Mouse (Mus musculus): ENCODE data around the gene Dph3. TPM values are rescaled to one million over a fixed set of nuclear protein-coding genes. Genes with fewer than 3 reads are reported as not detected.
"Not testable (repeated sequence)": the region's sequence is repeated elsewhere in the genome, so short reads cannot be mapped to it uniquely, and the experiment has no call there.

Gene Dph3
- 88.0 and 117 TPM in 2 replicates for total RNA-seq (2015)
- total RNA-seq (2017): 41.2 and 67.5 TPM in 2 replicates

DNA sequence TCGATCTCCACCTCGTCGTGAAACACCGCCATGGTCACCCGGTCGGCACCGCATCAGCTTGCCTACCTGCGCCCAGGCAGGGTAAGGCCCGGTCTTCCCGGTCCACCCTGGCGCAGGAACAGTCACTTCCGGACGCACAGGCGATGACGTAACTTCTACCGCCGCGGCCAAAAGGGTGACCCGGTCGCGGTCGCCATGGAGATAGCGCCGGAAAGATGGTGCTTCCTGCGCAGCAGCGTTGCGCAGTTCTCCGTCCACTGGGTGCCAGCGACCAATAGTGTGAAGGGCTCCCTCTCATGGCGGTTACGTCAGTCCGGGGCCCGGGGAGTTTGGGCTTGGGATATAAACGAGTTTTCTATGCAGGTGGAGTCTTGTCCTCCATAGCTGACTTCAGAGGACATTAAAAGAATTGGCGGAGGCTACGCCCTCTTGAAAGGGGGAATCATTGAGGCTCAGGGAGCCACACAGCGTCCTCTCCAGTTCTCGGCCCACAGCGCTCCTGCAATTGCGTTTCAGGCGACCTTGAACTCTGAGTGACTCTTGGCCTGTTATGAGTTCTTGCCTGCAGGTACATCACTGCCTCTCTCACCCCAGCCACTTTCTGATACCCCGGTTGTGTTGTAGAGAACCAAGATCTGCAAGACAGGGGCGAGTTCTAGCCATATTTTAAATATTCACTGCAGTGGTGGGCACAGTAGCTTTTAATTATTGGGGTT lies at the start of gene Dph3:
Gene Dph3, minus strand, starts transcription at position 244 of the 716 bp plus-strand sequence.
- peak; percentile 90 for ATAC-seq (replicated peaks; ENCODE audit: poor library complexity)

DNA sequence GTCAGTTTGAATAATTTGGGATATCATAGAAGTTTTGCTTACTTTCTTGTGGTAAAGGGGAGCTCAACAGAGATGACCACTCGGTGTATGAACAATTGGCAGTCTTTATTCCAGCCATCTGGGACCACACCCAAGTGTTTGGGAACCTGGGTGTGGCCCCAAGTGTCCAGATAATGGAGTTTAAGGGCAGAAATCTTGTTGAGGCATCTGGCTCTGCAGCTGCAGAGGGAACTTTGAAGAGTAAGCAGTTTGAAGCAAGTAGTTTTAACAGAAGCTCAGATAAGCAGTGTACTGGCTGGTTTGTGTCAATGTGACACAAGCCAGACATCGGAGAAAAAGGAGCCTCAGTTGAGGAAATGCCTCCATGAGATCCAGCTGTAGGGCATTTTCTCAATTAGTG lies 48.8 kb upstream of the Dph3 start:
- peak; percentile 51 for ATAC-seq (replicated peaks; ENCODE audit: poor library complexity)

DNA sequence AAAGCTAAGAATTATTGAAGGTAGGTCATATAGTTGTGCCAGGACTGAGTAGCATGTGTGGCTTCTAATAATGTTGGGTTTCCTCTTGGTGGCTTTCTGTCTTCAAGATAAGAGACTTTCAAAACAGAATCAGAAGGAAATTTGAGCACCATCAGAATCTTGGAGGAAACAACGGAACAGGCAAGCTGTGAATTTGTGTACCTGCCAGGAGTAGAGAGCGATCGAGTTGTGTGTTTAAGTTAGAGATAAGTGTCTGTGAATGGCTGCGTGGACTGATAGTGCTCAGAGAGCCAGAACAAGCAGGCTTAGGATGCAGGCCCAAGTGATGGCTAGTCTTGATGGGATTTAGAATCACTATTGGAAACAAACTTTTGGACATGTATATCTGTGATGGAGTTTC lies 46.3 kb upstream of the Dph3 start:
- peak; percentile 83 for ATAC-seq (replicated peaks; ENCODE audit: poor library complexity)

DNA sequence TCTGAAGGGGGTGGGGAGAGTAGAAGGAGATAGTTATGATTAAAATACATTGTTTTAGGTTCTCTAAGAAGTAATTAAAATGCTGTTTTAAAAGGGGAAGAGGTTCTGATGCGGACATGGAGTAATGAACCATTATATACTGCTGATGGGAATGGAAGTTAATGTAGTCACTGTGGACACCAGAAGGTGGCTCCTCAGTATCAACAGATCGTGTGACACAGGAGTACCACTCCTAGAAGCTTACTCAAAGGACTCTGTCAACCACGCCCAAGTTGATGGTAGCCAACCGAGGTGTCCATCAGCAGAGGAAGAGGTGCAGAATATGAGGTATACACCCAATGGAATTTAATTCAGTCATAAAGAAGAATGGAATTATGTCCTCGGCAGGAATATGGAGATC lies 42.9 kb upstream of the Dph3 start:
- ATAC-seq (replicated peaks; ENCODE audit: poor library complexity): peak; percentile 49; the same call in 1 of the 2 replicates

DNA sequence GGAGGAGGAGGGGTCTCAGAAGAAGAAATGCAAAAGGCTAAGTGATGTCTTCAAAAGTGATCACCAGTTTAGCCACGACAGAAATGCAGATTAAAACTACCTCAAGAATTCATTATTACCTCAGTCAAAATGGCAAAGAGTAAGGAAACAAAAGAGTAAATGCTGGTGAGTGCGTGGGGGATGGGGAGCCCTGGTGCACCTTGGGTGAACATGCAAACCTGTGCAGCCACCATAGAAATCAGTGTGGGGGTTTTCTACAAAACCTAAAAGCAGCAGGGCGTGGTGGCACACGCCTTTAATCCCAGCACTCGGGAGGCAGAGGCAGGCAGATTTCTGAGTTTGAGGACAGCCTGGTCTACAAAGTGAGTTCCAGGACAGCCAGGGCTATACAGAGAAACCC lies 39.7 kb upstream of the Dph3 start:
- ATAC-seq (replicated peaks; ENCODE audit: poor library complexity): not testable (repeated sequence)

DNA sequence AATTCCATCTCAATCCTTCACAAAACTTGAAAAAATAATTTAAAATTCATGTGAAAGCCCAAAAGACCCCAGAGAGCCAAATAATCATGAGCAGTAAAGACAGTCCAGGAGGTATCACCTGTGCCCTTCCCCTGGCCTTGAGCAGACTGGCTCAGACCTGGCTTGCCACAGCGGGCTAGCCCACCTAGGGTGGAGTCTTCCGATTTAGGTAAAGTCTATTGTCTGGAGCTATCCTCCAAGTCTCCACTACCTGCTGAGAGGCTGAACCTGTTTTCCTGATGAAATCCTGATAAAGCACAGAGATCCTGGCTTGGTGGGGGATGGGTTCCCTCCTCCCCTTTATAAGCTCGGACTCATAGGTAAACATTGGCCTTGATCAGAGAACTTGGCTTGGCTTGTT lies 38.7 kb upstream of the Dph3 start:
- no peak for ATAC-seq (replicated peaks; ENCODE audit: poor library complexity)

DNA sequence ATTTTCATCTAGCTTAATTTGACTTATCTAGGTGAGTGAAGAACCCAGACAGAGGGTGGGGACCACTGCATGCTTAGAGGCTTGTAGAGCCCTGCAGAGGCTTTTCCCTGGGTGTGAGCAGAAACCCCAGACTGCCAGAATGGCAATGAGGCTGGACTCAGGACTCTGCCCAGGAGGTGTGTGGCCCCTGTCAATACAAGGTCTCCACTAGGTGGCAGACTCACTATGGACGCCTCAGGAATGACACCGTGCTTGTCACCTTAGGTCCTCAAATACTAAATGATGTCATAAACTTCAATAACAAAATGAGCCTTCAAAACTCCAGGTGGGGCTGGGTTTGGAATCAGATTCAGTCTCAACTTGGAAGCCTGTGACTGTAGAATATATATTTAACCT lies 36.4 kb upstream of the Dph3 start:
- ATAC-seq (replicated peaks; ENCODE audit: poor library complexity): peak; percentile 99

DNA sequence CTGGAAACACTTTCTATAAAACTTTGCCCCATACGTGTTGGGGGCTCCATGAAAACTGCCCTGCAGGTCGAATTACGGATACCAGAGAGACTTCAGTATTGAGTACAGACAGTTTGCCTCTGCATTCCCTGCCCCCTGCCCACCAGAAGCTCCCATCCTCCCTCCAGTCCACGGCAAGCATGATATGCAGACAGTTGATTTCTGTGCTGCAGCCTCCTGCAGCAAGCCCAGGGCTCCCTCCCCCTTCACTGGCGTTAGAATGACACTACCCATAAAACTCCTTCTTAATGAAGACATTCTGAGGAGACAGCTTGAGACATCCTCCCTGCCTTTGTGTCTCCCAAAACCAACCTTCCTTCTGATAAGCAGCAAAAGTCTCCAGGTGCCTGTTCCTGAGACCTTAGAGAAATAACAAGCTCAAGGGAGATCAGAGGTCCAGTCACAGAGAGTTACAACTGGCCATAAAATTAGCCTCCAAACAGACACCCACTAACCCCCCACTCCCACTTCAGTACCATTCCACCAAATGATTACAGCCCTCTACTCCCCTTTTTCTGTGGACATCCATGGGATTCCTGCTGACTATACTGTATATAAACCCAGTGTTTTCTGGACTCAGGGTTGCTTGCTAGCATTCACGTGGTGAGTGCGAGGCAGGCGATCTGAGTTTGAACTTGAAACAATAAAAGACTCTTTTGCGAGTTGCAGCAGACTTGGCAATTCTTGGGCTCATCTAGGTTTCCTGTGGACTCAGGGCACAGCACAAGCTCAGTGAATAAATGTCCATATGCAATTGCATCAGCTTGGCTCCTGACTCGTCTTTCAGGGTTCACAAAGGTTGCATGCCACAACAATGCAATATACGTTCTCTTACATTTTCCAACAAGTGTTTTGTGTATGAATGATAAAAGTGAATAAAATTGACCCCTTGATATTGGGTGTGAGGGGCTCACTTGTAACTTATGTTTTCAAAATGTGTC lies 35.7 kb upstream of the Dph3 start:
- no peak for ATAC-seq (replicated peaks; ENCODE audit: poor library complexity)

DNA sequence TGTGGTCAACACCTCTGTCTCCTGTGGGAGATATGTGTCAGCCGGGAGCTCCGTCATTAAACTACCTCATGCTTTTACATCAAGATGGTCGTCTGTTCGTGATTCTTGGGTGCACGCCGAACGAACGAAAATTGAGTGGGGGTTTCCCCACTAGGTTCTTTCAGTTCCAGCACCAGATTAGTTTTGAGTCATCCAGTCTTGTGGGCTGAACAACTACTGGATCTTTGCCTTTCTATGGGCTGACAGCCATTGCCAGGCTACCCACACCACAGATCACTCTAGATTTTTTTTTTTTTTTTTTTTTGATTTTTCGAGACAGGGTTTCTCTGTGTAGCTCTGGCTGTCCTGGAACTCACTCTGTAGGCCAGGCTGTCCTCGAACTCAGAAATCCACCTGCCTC lies 26.6 kb upstream of the Dph3 start:
- not testable (repeated sequence) for ATAC-seq (replicated peaks; ENCODE audit: poor library complexity)

DNA sequence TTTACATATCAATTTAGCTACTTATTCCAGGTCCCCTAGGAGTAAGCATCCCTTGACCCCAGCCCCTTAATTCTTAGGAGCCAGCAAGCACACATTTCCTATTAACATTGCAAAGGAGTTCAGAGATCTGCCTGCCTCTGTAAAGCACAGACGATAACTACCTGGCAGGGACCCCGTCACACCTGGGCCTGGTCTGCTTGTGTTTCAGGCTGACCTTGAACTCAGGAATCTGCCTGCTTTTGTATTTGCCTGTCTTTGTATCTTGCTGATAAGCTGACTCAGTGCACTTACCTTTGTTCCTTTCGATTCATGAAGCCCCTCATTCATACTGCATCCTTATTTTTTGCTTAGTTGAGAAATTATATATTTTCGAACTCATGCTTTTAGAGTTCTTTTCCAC lies 21.4 kb upstream of the Dph3 start:
- ATAC-seq (replicated peaks; ENCODE audit: poor library complexity): no peak

DNA sequence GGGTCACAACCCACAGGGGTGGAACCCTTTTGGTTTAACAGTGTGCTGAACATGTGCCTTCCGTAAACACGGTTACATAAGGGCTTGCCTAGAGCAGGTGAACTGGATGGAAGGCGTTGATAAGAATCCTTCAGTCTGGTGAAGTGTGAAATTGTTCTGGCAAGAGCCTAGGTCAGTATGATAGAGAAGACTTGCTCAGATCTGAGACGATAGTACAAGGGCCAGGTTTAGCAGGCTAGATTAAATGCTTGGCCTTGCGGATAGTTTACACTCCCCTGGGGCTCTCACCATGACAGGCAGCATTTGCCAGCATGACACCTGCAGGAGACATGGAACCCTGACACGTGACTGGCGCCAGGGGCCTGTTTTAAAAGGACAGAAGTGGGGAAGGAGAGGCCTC lies 20.1 kb upstream of the Dph3 start:
- ATAC-seq (replicated peaks; ENCODE audit: poor library complexity): no peak

DNA sequence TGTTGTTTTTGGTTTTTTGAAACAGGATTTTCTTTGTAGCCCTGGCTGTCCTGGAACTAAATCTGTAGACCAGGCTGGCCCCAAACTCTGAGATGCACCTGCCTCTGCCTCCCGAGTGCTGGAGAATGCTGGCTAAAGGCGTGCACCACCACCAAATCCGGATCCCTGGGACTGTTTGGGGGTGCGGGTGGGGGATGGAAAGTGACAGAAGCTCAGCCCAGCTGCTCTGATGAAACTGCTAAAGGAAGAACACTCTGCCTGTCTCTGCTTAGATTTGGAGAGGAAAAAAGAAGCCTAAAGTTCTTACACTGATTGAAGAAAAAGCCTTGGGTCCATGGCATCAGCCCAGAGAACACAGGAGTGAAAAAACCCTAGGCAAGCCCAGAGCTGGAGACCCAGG lies 18.0 kb upstream of the Dph3 start:
- no peak for ATAC-seq (replicated peaks; ENCODE audit: poor library complexity)

DNA sequence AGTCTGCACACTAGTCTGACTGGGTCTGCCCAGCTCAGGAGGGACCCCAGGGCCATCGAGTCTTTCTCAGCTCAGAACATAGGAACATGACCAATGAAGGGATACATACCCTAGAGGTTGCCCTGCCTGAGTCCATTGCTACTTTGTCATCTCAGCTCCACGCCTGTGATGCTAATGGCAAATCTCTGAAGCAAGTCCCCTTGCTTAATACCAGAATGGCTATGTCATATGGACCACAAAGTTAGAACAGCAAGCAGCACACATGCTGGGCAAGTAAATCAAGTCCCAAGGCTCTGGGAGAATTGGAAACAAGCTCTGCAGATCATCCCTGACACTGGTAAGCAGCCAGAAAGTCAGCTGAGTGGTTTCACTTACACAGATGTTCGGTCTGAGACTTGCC lies 13.4 kb upstream of the Dph3 start:
- ATAC-seq (replicated peaks; ENCODE audit: poor library complexity): no peak

DNA sequence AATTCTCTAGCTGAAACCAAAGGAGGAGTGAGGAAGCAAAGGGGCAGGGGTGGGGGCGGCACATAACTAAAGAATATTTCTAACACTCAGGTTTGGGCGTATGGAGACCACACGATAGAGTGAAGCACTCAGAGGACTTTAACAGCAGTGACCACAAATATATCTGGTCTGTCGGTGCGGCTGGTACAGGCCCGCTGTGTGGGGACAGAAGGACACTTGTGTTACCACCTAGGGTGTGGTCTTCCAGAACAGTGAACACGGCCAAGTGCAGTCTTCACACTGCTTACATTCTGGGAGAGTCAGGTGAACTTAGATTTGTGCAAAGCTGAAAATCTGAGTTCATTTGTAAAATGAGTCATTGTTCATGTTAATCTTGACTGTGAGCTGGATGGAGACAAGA lies 12.2 kb upstream of the Dph3 start:
- no peak for ATAC-seq (replicated peaks; ENCODE audit: poor library complexity)

DNA sequence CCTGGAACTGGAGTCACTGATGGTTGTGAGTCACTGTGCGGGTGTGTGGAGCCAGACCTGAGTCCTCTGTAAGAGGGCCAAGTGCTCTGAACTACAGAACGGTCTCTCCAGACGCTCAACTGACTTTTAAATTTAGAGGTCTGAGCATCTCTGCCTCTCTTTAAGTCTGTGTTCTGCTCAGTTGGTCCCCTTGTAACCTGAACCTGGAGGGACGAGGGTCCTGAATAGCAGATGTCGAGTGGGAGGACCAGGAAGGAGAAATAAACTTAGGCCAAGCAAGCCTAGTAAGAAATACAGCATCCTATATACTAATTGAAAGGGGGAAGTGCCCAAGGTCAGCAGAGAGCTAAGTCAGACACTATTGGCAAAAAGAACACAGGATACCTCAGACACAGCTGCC lies 11.2 kb upstream of the Dph3 start:
- no peak for ATAC-seq (replicated peaks; ENCODE audit: poor library complexity)

DNA sequence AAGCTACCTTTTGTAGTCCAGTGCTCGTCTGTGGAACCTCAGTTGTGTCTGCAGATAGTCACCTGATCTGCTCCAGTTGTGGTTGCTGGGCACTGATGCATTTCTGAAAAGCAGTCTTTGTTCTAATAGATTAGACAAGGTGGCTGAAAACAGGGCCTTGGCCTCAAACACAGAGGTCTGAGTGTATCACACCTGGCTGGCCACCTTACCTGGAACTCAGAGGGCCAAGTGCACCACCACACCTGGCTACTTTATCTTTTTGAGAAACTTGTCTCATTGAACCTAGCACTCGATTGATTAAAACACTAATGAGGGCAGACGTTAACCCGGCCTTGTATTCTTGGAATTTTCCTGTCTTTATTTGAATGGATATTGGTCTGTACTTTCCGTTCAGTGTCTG lies 10.1 kb upstream of the Dph3 start:
- no peak for ATAC-seq (replicated peaks; ENCODE audit: poor library complexity)

DNA sequence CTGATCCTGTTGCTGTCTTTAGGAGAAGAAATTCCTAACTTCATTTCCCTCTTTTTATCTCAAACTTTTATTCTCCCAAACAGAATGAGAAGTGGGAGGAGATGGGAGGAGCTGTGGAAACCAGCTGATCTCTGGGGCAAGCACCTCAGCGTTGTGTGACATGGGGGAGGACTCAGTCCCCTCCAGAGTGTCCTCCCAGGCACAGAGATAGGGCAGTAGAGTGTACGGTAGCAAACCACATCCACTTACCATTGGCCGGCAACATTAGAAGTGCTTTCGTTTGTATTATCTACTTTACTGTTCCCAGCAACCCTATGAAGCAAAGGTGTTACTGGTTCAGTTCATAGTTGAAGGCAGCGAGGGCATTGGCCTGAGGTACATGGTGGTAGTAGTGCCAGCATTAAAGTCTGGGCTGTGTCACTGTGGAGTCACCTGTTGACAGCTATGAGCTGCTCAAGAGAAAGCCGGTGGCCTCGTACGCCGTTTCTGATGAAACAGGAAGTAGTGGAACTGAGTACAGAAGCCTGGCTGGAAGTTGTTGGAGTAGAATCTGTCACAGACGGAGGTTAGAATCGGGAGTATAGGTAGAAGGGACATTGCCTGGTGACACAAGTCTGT lies 8.1 kb upstream of the Dph3 start:
- peak; percentile 77 for ATAC-seq (replicated peaks; ENCODE audit: poor library complexity)

DNA sequence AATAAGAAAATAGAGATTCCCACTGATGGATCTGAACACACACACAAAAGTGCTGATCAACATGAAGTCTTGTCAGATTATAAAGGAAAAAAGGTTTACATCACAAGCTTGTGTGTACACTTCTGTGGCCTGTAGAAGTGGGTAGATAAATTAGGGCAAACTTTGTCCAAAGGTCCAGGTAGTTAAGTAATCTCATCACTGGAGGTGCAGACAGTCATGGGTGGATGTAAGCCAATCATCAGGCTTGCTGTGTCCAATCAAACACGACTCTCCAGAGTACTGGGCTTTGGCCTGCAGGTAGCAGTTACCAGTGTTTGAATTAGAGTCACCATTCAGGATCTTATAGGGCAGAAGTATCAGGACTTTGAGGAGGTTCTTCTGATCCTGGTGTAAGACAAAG lies 7.5 kb upstream of the Dph3 start:
- ATAC-seq (replicated peaks; ENCODE audit: poor library complexity): no peak

DNA sequence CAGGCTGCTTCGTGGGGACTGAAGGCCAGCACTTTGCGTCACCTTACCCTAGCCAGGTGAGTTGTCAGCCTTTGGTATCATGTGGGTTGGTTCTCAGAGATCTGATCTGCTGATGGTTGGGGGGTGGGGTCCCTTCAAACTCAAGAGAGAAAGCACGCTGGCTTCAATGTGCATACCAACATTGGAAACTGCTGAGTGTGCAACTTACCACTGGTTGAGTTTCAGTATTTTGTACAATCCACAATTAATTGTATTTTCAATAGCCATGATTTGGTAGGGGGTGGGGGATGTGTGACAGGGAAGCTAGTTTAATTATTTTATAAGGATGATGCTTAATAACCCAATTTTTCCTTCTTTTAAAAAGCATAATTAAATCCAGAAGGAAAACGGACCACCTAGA lies 6.2 kb upstream of the Dph3 start:
- no peak for ATAC-seq (replicated peaks; ENCODE audit: poor library complexity)

DNA sequence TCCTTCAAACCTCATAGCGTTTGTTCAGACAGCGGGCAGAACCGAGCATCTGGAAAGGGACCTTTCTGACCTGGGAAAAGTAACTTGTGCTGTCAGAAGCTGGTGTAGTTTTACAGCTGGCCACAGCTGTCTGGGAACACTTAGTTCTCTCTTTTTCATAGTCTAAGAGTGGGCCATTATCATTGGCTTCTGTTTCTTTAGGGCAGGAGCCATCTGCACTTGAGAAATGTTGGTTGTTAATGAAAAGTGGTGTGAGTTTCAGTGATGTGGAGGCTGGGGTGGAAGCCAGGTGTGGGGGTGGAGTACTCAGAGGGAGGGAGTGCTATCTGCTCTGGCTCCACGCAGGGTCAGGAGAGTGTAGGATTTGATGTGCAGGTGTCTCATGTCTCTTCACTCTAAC lies 5.6 kb upstream of the Dph3 start:
- ATAC-seq (replicated peaks; ENCODE audit: poor library complexity): no peak

DNA sequence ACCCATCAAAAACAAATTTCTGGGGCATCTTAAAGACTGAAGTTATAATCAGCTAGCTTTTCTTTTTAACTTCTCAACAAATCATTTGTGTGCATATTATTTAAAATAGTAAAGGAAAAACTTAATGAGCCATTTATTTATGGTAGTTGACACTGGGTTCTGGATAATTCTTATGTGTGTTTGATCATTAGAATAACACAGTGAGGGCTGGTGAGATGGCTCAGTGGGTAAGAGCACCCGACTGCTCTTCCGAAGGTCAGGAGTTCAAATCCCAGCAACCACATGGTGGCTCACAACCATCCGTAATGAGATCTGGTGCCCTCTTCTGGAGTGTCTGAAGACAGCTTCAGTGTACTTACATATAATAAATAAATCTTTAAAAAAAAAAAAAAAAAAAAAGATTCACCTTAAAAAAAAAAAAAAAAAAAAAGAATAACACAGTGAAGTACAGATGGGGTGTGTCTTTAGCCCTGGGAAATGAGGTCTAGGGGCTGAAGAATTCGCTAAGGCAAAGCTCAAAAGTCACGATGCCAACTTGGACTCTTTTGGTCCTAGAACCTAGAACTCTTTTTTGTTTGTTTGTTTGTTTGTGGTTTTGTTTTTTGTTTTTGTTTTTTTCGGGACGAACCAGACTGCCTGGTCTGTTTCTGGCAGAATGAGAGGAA lies 2.2 kb upstream of the Dph3 start:
- not testable (repeated sequence) for ATAC-seq (replicated peaks; ENCODE audit: poor library complexity)

All from megakaryocyte progenitor cell, adult 5-6 weeks (primary cell).